Mouse (Mus musculus): ENCODE measurements around the gene 1810062G17Rik. TPM values are rescaled to one million over a fixed set of nuclear protein-coding genes. Genes with fewer than 3 reads are reported as not detected.

The 1810062G17Rik gene
- polyA plus RNA-seq, 1 experiment from 2014 or later = not detected

Small RNA genes lying within 50 kb of the gene (microRNA-seq; reads per million reads assigned to microRNA genes)
- gene Mir7009 = not detected

Other genes starting within 250 kb of the 1810062G17Rik start
- 27.8 and 131 TPM in 2 replicates for gene Anxa5, start within 50 bp of the 1810062G17Rik start, polyA plus RNA-seq (2014; fragmentation: Nextera tagmentation; extraction: Ambion mirVana)
- 0.07 and 2.5 TPM in 2 replicates for gene Gm11549, start 45.9 kb downstream of the 1810062G17Rik start, polyA plus RNA-seq (2014; fragmentation: Nextera tagmentation; extraction: Ambion mirVana)
- gene Exosc9, start 76.7 kb downstream of the 1810062G17Rik start, polyA plus RNA-seq (2014; fragmentation: Nextera tagmentation; extraction: Ambion mirVana) = 84.9 and 87.1 TPM in 2 replicates
- gene Ccna2, start 96.2 kb downstream of the 1810062G17Rik start, polyA plus RNA-seq (2014; fragmentation: Nextera tagmentation; extraction: Ambion mirVana) = 15.2 and 21.5 TPM in 2 replicates
- gene Bbs7, start 137.5 kb downstream of the 1810062G17Rik start, polyA plus RNA-seq (2014; fragmentation: Nextera tagmentation; extraction: Ambion mirVana) = 20.3 and 22.1 TPM in 2 replicates
- gene Trpc3, start 214.2 kb downstream of the 1810062G17Rik start, polyA plus RNA-seq (2014; fragmentation: Nextera tagmentation; extraction: Ambion mirVana) = 31.2 and 36.3 TPM in 2 replicates